Mouse (Mus musculus) left cerebral cortex, adult 11 months (tissue): ENCODE measurements around the gene Skap1.

Source experiments
- DNase-seq: peaks from one replicate; pipeline ENCODE4 v3.0.0; 2022; ENCODE audit warnings: low spot score

The Skap1 gene

DNA sequence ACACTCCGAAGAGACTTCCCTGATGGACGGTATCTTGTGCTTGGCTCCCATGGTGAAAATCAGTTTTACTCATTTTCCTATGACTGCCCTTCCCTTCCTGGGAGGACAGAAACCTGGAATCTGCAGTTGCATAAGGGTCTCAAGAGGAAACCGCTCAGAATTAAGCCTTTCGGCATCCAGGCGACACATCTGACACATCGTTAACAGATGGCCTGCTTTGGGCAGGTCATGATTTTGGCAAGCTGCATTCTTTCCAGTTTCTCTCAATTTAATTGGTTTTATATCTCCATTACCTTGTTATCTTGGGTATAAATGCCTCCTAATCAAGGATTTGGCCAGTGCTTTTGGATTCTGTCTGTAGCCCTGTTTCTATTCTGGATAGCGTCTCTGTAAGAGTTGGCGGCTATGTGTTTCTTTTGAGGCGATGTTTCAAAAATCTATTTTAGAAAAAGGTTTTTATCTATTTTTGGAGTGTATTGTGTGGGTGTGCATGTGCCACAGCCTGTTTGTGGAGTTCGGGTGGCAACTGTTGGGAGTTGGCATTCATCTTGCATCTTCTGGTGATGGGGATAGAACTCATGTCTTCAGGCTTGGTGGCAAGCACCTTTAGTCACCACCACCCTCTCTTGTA is 1.1 kb downstream of the Skap1 start:
- DNase-seq = no peak

DNA sequence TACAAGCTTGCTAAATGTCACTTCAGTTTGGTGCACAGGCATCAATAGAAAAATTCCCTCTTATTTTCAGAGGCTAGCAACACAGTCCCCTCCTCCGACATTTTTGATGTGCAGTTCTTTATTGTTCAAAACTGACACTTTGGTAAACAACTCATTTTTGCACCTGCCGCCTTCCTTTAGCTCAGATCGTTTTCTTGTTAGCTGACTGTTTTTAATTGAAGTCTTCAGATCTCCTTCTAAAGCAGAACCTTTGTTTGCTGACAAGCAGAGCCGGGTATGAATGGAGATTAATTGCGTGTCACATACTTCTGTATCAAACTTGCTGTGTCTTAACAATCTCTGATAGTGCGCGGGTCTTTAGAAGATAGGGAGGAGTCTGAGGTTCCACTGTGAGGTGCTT is 2.0 kb downstream of the Skap1 start:
- no peak for DNase-seq

DNA sequence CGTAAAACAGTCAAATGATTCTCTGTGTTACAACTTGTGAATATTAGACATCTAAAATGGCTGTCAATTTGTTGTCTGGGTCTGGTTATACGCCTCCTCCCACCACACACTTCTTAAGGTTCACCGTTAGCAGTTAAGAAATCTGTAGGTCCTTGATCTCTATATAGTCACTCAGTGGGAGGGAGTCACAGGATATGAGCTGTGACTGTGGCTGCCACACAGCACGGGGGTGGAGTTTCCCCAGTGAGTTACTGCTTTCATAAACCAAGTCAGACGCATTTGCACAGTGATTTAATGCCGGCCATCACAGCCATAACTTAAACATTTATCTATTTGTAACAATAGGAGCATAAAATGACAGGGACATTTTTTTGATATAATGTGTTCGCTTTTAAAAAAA is 2.6 kb downstream of the Skap1 start:
- no peak for DNase-seq

DNA sequence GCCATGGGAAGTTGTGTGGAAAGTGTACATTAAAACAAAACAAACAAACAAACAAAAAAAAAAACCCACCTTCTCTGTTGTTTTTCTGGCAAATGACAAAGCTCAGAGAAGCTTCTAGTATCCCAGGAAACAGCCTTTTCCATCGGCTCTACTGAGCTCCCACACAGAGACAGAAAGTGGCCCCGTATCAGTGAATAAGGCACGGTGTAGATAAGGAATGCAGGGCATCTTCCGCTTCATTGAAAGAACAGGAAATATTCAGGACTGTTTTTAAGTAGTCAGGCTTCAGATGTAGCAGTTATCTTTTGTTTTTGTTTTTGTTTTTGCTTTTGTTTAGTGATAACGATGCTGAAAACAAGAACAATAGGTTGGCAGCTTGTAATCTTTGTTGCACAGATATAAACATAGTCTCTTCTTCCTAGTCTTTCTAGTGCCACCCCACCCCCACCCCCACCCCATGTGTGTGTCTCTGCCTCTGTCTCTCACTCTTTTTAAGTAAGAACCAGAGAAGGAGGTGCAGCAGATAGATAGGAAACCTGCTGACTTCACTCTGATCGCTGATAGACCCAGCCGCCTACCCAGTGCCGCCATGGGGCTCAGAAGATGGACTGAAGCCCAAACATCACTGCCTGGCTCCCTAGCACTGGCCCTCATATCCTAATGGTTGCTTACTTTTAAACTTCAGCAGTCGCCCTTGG is 3.8 kb downstream of the Skap1 start:
- no peak for DNase-seq

DNA sequence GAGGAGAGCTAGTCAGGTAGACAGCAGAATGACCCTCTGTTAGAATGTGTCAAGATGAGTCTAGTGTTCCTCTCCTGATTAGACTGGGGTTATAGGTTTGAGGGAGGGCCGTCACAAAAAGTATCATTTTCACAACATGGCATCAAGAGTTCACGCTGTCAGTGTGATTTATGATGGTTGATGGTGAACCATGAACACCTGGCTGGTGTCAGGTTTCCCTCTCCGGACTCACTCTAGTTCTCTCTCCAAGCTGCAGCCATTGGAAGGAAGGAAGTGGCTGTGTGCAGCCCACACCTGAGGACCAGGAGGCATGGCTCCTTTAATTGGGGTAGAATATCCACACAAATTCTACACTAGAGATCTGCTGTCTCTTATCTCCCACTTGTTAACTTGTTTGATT is 18.3 kb downstream of the Skap1 start:
- no peak for DNase-seq

DNA sequence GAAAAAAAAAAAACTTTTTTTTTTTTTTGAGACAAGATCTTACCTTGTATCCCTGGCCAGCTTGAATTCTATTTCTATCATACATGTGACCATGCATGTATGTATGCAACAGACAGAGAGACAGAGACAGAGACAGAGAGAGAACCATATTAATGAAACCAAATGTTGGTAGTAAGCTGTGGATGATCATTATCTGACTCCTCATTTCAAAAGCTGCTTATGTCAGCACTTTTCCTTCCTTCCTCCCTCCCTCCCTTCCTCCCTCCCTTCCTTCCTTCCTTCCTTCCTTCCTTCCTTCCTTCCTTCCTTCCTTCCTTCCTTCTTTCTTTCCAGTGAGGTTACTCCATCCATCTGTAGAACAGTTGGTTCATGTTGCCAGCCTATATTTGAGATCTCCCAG is 18.8 kb downstream of the Skap1 start:
- DNase-seq = no peak

DNA sequence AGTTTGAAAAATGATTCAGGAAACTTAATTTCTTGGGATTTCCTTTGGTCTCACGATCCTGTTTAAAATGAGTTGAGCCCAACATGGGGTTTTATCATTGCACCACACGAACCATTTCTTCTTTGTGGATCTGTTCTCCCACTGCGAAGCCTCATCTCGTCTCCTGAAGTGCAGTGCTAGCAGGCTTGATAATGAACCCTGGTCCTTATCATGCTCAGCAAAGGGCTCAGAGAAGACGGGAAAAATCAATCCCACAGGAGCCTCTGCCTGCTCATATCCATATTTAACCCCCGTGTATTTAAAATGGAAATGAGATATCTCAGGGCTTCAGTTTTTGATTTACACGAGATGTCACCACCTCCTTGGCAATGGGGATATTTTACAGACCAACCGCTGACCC is 34.1 kb downstream of the Skap1 start:
- no peak for DNase-seq

DNA sequence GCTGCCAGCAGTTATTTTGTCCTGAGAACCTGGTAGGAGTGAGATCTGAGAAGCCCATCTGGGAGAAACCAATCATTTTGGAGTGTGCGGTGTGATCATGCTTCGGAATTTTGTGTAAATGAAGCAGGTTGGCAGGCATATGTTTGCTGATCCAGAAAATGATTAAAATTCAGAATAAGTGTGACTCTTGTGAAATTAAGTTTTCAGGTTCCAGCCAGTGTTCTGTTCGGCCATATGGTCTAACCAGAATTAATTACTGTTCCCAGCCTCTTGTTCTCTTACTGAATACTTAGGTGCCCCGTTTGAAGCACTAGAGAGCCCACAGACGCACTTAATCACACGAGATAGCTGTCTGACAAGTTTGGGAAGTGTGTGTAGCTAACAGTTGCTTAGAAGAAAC is 36.6 kb downstream of the Skap1 start:
- DNase-seq = no peak

DNA sequence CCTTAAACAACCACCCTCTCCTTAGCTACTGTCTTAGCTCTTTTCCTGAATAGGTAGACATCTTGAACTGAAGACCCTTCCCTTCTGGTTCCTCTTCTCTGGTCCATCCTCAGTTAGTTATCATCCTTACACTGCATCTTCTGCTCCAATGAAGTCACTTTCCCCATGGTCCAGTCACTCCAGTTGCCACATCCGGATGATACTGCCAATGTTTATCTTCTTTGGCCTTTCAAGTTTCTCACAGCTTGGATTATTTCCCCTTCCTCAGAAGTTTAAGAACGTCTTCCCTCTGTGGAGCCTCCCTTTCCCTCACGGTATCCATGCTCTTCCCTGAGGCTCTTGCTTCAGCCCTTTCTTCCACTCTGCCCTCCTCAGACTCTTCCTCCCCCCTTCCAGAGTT is 38.6 kb downstream of the Skap1 start:
- DNase-seq = no peak

DNA sequence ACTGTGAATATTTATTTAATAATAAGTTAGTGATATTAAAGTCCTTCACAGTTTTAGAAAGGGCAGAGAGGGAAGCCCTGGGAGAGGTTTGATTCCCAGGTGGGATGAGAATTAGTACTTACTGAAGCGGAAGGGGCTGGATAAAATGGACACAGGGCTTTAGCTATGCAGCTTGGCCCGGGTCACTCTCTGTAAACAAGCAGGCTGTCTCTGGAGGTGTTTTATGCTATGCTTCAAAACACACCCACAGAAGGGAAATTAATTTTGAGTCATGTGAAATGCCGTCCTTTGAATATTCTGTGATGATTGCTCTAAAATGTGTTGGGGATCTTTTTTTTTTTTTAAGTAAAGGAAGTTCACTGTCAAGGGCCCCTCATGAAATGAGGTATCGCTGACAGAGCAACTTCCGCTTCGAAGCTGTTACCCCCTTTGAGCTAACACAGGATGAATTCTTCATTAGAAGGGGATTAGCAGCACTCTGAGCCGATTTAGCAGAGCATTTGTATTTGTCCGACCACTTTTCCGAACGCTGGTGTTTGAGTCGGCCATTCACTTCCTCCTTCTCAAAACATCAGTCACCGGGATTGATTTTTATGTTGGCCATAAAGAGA is 40.2 kb downstream of the Skap1 start:
- DNase-seq = no peak

DNA sequence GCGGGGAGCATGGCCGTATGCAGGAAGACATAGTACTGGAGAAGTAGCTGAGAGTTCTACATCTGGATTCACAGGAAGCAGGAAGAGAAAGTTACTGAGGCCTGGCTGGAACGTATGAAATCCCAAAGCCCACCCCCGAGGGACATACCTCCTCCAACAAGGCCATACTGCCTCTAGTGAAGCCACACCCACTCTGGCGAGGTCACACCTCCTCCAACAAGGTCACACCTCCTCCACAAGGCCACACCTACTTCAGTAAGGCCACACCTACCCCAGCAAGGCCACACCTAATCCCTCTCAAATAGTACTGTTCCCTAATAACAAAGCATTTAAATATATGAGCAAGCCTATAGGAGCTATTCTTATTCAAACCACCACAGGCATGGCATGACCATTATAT is 41.4 kb downstream of the Skap1 start:
- DNase-seq = no peak

DNA sequence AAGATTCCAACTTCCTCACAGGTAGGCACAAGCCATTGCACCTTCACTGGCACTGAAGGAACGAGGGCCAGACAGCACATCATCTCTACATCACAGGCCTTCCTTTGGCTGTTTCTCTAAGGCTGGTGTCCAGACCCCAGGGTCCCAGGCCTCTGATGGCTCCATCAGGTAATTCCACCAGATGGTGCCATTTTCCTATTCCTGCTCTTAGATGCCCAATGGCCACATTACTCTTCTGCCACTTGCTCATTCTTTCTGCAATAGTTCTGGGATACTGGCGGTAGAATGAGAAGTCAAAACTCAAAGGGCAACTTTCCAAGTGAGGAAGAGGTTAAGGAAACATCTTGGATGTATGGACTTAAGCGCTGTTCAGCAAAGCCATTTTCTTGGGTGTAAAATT is 50.8 kb downstream of the Skap1 start:
- no peak for DNase-seq

DNA sequence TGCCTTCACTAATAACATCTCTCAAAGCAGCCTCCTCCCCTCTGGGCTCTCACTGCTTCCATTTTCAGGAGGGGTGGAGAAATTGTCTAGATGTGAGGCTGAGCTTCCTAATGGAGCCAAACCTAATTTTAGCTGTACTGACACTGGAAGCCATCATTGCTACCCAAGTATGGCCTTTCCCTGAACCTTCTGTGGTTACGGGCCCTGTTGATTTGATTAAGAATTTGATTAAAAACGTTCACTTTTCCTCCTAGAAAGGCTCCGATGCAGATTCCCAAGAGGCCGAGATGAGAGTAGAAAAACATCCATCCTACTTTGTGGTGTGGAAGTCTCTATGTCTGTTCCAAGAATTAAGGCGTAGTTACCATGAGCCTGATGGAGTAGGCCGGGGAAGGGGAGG is 60.1 kb downstream of the Skap1 start:
- no peak for DNase-seq

DNA sequence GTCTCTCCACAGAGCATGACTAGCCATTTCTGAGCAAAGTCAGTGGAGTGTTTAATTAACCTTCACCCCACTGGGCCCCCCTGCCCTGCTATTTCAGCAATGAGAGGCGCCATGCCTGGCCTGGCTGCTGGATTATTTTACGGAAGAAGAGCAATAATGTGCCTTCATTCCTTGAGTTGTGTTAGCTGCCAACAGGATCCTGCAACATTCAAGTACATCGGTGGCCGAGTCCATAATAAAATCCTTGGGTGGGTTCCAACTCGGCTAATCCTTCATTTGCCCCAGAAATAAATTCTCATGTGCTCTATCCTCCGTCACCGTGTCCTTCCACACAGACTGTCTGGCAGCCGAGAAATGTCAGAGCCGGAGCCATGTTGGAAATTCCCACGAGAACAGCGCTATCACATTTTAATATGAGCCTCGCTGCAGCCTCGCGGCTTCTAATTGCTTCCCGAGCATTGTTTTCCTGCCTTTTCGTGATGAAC is 61.8 kb downstream of the Skap1 start:
- no peak for DNase-seq

DNA sequence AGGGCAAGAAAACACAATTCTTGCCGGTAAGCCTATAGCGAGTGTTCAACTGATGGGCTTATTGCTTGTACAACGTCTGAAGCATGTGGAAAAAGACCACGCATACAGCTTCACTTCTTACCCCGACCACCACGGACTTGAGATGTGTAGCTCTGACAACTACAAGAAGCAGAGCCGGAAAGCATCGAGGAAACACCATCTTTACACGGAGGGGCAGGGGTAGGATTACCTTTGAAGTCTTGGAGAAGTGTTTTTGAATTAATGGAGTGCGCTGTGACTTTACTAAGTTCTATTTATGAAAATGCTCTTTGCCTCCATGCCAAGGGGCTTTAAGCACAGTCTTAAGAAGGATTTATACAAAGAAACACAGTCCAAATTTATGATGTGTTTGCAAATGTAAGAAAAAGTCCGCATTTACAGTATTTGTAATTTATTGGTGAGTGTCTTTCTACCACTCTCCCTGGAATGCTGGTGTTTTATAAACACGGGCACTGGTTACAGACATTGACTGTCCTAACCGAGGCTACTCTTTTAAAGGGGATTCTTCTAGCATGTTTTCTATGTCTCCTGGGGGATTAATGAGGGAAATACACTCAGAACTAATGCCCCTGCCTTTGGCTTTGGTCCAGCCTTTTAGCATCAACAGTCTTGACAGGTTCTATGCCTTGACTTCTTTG is 67.5 kb downstream of the Skap1 start:
- no peak for DNase-seq

DNA sequence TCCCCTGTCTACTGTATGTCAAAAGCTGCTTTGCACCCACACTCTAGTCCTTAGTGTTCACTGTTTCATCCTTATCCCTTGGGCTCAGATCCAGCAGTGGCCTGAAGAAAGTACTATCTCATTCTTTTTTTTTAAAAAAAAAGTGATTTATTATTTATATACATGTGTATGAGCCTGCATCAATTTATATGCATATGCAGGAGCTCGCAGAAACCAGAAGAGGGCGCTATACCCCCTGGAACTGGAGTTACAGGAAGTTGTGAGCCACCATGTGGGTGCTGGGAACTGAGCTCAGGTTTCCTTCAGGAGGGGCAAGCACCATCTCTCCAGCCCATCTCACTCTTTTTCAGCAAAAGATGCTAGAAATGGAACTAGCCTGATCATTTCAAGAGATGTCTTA is 70.1 kb downstream of the Skap1 start:
- no peak for DNase-seq

DNA sequence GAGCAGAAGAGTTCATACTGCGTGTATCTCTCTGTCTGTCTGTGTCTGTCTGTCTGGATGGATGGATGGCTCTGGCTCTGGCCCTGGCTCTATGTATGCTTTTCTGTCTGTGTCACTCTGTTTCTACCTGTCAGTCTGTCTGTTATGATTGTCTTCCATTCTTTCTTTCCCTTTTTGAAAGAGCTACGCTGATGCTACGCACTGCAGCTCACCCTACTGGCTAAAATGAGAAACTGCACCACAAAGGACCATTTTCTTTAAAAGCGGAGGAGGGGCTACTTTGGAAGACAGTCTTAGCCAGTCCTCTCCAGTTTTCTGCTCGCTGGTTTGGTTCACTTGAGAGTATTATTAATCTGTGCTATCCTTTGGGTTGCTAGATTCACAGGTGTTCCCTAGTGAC is 71.8 kb downstream of the Skap1 start:
- DNase-seq = no peak

DNA sequence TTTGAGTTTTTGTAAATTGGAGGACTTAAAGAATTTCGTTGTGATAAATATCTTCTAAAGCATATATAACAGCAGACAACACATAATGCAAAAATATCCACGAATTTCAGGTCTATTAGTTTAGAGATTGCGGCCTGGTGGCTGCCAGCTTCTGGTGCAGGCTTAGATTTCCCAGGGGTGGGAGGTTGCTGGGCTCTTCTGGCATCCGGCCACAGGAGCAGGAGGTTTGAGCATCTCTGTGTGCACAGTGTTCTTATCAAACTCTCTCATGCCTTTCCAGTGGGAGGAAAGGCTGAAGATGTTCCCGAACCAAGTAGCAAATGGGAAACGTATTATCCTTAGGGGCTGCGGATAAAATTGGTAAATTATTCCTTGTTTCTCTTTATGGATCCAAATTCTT is 77.6 kb downstream of the Skap1 start:
- no peak for DNase-seq

DNA sequence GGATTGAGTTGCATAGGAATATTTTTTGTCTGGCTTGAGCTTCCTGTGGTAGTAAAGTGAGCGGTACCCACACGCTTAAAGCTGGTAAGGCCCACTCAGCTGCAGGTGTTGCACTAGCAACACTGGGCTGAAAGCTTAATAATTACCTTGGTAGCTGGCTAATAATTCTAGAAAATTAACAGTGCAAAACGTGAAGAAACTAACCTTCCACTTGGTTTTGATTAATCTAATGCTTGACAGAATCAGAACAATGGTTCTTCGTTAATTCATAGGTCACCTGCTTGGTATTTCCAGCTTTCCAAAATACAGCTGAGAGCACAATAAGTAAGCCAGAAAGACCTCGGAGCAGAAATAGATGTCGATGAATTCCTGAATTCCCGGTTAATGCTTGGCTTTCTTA is 78.2 kb downstream of the Skap1 start:
- no peak for DNase-seq

DNA sequence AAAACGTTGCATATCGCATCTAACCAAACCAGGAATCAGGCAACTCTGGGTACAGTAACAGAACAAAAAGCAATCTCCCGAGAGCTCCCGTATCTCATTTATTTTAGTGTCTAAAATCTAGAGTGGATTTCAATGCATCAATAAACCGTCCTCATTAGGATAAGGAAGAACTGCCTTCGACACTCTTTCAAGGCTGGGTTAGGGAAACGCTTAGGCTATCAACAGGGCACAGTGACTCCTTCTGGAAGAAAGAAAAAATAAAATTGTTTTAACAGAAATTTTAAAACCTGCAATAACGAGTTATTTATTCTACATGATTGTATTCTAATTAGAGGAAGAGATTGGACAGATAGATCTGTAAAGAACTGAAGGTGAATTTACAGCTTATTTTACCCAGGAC is 82.0 kb downstream of the Skap1 start:
- DNase-seq = no peak

DNA sequence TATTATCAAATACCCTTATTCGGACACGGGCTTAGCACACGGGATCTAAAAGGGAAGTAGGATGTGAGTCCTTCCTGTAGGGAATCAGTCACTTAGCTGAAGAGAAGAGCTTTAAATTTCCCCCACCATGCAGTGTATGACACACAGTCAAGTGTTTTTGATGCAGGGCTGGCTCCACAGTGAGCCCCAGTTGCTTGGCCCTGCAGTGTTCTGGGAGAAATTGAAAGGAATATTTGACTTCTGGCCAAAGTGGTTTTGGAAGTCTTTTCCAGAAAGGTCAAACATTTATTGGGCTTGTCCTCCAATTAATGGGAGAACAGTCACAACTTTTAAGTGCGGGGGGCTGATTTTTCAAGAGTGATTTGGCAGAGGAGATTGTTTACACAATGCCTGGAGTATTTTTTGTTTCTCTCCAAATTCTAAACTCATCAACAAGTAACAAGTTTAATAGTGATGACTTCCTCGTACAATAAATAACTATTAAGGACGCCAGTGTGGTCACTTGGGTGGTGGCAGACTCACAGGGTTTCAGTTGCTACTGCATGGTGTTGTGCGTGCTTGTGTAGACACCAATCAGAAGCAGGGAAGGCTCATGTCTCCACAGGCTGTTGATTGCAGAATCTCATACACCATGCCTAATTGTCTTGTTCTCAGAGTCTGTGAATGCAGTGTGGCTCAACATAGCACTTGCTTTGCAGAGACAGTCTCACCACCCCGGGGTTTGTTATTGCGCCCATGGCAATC is 86.7 kb downstream of the Skap1 start:
- no peak for DNase-seq

DNA sequence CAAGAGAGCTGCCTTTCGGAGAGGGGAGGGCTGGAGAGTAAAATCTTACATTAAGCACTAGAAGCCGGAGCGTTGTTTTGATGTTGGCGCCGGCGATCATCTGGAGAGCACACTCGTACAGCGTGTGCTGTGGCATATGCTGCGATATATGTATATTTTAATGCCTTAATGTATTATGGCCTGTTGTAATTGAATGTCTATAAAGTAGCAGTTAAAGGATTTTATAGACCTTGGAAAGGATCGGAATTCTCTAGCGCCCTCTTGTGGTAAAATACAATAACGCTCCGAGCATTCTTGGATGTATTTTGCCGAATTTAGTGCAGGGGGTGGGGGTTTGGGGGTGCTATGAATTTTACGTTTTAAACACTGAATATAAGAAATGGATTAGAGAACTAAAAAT is 88.7 kb downstream of the Skap1 start:
- DNase-seq = no peak
